Mouse (Mus musculus) CH12.LX (cell line): ENCODE measurements at regions not wholly inside any gene's neighbourhood (a gene's known extent, or its start where the extent isn't known, plus 50 kb on each side); places are given as distances from the start of the nearest gene placed in this dataset.

Source experiments
- CTCF ChIP-seq, 2 experiments: IDR thresholded peaks in 1 of 2; conservative IDR thresholded peaks in 1 of 2; 2 replicates each; pipeline ENCODE4 v1.5.1; 2011 to 2012; ENCODE audit warnings: low read depth in 2 of 2, low read length in 2 of 2, improper control_type of control experiment in 1 of 2, inconsistent platforms in 1 of 2, mild to moderate bottlenecking in 1 of 2, moderate library complexity in 1 of 2
- EP300 ChIP-seq: IDR thresholded peaks from 2 replicates; pipeline ENCODE4 v1.6.1; 2011; ENCODE audit warnings: low read length, improper control_type of control experiment
- KAT2A ChIP-seq: IDR thresholded peaks from 2 replicates; pipeline ENCODE4 v1.6.1; 2012; ENCODE audit warnings: low read length, improper control_type of control experiment, inconsistent platforms; ENCODE audit not compliant: insufficient replicate concordance
- POLR2A ChIP-seq: IDR thresholded peaks from 2 replicates; pipeline ENCODE4 v1.6.1; 2011; ENCODE audit warnings: low read depth, mild to moderate bottlenecking, improper control_type of control experiment, low read length
- POLR2AphosphoS2 ChIP-seq: IDR thresholded peaks from 2 replicates; pipeline ENCODE4 v1.6.1; 2011; ENCODE audit warnings: low read depth, low read length, improper control_type of control experiment
- RCOR1 ChIP-seq: conservative IDR thresholded peaks from 2 replicates; pipeline ENCODE4 v1.6.1; 2012; ENCODE audit warnings: low read depth, mild to moderate bottlenecking, inconsistent platforms, low read length, improper control_type of control experiment
- SIN3A ChIP-seq: IDR thresholded peaks from 2 replicates; pipeline ENCODE4 v1.6.1; 2012; ENCODE audit warnings: low read length, improper control_type of control experiment, inconsistent platforms
- SMC3 ChIP-seq: IDR thresholded peaks from 2 replicates; pipeline ENCODE4 v1.6.1; 2011; ENCODE audit warnings: low read depth, low read length, improper control_type of control experiment
- UBTF ChIP-seq: IDR thresholded peaks from 2 replicates; pipeline ENCODE4 v1.6.1; 2012; ENCODE audit warnings: low read depth, mild to moderate bottlenecking, inconsistent platforms, low read length, improper control_type of control experiment, moderate library complexity
- USF1 ChIP-seq: IDR thresholded peaks from 2 replicates; pipeline ENCODE4 v1.6.1; 2014; ENCODE audit warnings: low read depth, mild to moderate bottlenecking, inconsistent platforms, low read length, improper control_type of control experiment
- ZNF384 ChIP-seq: IDR thresholded peaks from 2 replicates; pipeline ENCODE4 v1.6.1; 2012; ENCODE audit warnings: low read depth, low read length, improper control_type of control experiment, inconsistent platforms

- no peak for TF ChIP-seq CTCF (conservative IDR thresholded peaks at IDR 0.05 in 1 of 2, IDR thresholded peaks at IDR 0.05 in 1 of 2; ENCODE audit: low read depth in 2 of 2, low read length in 2 of 2)
- TF ChIP-seq USF1, result no peak
- TF ChIP-seq POLR2A, result no peak
- TF ChIP-seq UBTF, result no peak
- no peak for TF ChIP-seq EP300
- no peak for TF ChIP-seq RCOR1
- TF ChIP-seq POLR2AphosphoS2, result no peak
- no peak for TF ChIP-seq SMC3
- no peak for TF ChIP-seq ZNF384
- no peak for TF ChIP-seq KAT2A
- TF ChIP-seq SIN3A, result no peak
These were observed 388.3 kb upstream of the Prkcq start for GRCm38 (mm10) chr2:10783594-10783993.
